Mouse (Mus musculus) hematopoietic stem cell, adult 5-6 weeks (primary cell): ENCODE measurements around the gene Lrrc46. TPM values are rescaled to one million over a fixed set of nuclear protein-coding genes. Genes with fewer than 3 reads are reported as not detected.

ENCODE experiments used
- ATAC-seq, 2 experiments: fragments of 125-278 bp in 1 of 2; replicated peaks in 1 of 2; 2 replicates each; pipeline ENCODE4 v1.8.0; 2016 to 2017; ENCODE audit warnings: inconsistent platforms in 2 of 2, mild to moderate bottlenecking in 2 of 2, moderate number of reproducible peaks in 2 of 2, low read depth in 1 of 2, moderate TSS enrichment in 1 of 2; ENCODE audit not compliant: low FRiP score in 2 of 2, poor library complexity in 2 of 2, severe bottlenecking in 2 of 2, insufficient read depth in 1 of 2, low TSS enrichment in 1 of 2
- total RNA-seq: library from RNA; stranded (forward); fragments of 172-1452, 232-1000 nt; gene quantifications from 2 replicates; pipeline ENCODE4 v1.2.3, GENCODE M21; 2017

The Lrrc46 gene
- total RNA-seq, 1 experiment from 2014 or later: not detected

DNA sequence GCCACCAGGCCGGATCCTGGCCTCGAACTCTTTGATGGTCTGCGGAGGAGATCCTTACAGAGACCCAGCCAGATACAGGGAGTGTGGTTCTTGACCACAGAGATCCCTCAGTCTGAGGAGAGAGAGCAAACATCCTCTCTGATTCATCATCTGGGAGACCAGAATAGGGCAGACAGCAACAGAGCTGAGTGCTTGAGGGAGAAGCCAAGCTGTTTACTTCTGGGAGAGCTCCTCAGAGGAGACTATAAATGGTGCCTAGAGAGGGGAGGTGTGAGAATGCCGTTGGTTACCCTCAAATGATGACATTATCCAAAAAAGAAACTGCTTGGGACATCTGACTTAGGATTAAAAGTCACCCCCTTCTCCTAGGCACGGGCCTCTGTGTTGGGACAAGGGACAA lies 49.7 kb downstream of the Lrrc46 start:
- ATAC-seq: no peak

- ATAC-seq: peak; percentile 72
These were observed 53.1 kb downstream of the Lrrc46 start for GRCm38 (mm10) chr11:96987873-96988655.

DNA sequence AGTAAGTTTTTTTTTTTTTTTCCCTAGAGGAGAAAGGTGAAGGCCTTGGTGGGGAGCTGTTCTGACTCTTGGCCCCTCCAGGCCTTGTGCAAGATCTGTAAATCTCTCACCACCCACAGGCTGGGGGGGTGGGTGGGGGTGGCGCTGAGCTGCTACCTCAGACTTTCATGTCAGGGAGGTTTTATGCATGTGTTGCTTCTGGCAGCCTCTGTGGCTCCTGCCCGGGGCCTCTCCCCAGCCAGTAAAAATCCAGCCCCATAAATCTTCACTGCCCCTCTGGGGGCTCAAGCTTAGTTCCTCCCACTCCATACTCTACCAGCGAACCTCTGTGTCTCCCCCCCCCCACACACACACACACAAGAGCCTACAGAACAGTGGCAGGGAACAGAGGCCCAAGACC lies 54.7 kb downstream of the Lrrc46 start:
- ATAC-seq: no peak

GRCm38 (mm10) chr11:96984903-96985302 lies 56.3 kb downstream of the Lrrc46 start:
- ATAC-seq: no peak

Other genes starting within 250 kb of the Lrrc46 start
- 50.1 and 51.6 TPM in 2 replicates for gene Nfe2l1, start 211.4 kb downstream of the Lrrc46 start, total RNA-seq
- 3.1 and 5.9 TPM in 2 replicates for gene Copz2, start 191.5 kb downstream of the Lrrc46 start, total RNA-seq
- 48.3 and 59.6 TPM in 2 replicates for gene Cdk5rap3, start 124.9 kb downstream of the Lrrc46 start, total RNA-seq
- 0.74 TPM in 1 of 2 replicates, not detected in the other for gene Prr15l, start 113.3 kb downstream of the Lrrc46 start, total RNA-seq
- gene Pnpo, start 97.4 kb downstream of the Lrrc46 start, total RNA-seq: 32.5 and 32.6 TPM in 2 replicates
- gene Sp2, start 58.4 kb downstream of the Lrrc46 start, total RNA-seq: 2.5 and 3.1 TPM in 2 replicates
- gene Sp6, start 28.0 kb downstream of the Lrrc46 start, total RNA-seq: 0.05 and 0.19 TPM in 2 replicates
- 22.6 and 35.3 TPM in 2 replicates for gene Scrn2, start 11.5 kb downstream of the Lrrc46 start, total RNA-seq
- 13.9 and 17.1 TPM in 2 replicates for gene Mrpl10, start 153 bp upstream of the Lrrc46 start, total RNA-seq
- gene Osbpl7, start 9.2 kb upstream of the Lrrc46 start, total RNA-seq: 13.3 and 13.4 TPM in 2 replicates
- gene Tbx21, start 73.9 kb upstream of the Lrrc46 start, total RNA-seq: 0.45 and 1.1 TPM in 2 replicates
- gene Tbkbp1, start 110.1 kb upstream of the Lrrc46 start, total RNA-seq: 6.6 and 8.1 TPM in 2 replicates
- gene Kpnb1, start 146.5 kb upstream of the Lrrc46 start, total RNA-seq: 329 and 360 TPM in 2 replicates
- 33.1 and 59.0 TPM in 2 replicates for gene Npepps, start 239.2 kb upstream of the Lrrc46 start, total RNA-seq